Mouse (Mus musculus) ES-E14 (cell line): ENCODE measurements around the gene C1ra.

Experiments used
- HCFC1 ChIP-seq: IDR thresholded peaks from 2 replicates; pipeline ENCODE4 v1.6.1; 2012; ENCODE audit warnings: low read length, inconsistent platforms, borderline replicate concordance; ENCODE audit not compliant: insufficient read depth
- ZNF384 ChIP-seq: IDR thresholded peaks from 2 replicates; pipeline ENCODE4 v1.6.1; 2012; ENCODE audit warnings: low read depth, low read length, inconsistent platforms

DNA sequence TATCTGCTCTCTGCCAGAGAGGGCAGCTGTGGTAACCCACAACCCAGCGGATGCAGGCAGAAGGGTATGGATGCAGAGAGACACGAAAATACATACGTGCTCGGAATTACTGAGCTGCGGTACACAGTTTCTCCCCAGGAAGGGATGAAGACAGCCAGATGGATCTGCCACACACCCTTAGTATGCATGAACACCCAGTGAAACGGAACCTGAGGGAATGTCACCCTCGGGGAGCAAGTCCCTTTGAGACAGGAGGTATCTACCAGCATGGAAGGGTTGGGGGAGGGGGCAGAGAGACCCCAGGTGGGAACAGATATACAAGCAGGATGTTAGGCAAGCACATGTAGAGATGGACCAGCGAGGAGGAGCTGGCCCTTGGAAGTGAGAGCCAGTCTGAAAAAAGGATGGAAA, 48.3 kb upstream of the C1ra start:
- TF ChIP-seq ZNF384 (no peak), HCFC1 (no peak)
